Comparison of ENCODE assay signal across 9 mouse cellular contexts in the genomic region with DNA sequence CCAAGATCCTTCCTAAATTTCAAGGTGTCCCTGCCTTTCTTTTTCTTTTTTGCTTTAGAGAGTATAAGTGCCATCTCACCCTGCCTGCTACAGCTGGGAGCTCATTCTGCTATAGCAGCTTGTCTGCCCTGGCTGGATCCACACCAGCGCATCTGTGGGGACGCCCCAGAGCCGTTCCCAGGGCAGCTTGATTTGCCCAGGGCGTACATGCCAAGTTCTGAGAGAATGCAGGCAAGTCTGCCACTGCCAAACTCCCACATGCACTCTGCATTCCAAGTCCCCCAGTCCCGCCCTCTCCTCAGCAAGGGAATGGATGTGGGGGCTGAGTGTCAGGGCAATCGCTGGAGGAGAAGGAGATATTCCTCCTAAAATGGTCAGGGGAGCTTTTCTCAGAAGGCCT. TPM values are rescaled to one million over a fixed set of nuclear protein-coding genes. Genes with fewer than 3 reads are reported as not detected.
DNase-seq lines count a peak whose midpoint lies in the region; ATAC-seq lines count a peak whose summit lies in the region.
"Had no signal": no experiment of that assay in that cellular context is flagged by ENCODE, and none has a peak within 500 bp of the region (broad histone marks: within the 10 kb centered on the region; RNA-seq: fewer than 3 reads in every experiment).

No protein-coding gene starts in this region.

- 65% methylated on average over 6 of the region's 6 CpGs for WGBS in hindbrain, embryonic 13.5 days
- 69% methylated on average over 6 of the region's 6 CpGs for whole genome bisulfite sequencing in hindbrain, embryonic 10.5 days
- 27% methylated on average over 6 of the region's 6 CpGs for WGBS in heart, embryonic 15.5 days

- H3K9me3 ChIP-seq in hindbrain, embryonic 13.5 days = no peaks in the 10 kb centered on the region; the same call in 1 of the 2 replicates
- no peaks in the 10 kb centered on the region for H3K9me3 ChIP-seq in hindbrain, embryonic 10.5 days
- no peaks in the 10 kb centered on the region for H3K9me3 ChIP-seq in heart, embryonic 15.5 days (replicated peaks)
- H3K9me3 ChIP-seq: liver, embryonic 15.5 days had no signal

- H3K9ac ChIP-seq in hindbrain, embryonic 13.5 days = no peak overlapping the region
- 0 out of 2 replicates have a peak overlapping the region, but pooled peaks have one; percentile 18 for H3K9ac ChIP-seq in heart, embryonic 15.5 days
- H3K9ac ChIP-seq: liver, embryonic 15.5 days had no signal

- 0 out of 2 replicates have a peak, but pooled peaks have one; percentile 59 for ATAC-seq in hindbrain, embryonic 13.5 days (ENCODE audit: low FRiP score)
- peak; percentile 66; the same call in 1 of the 2 replicates for ATAC-seq in heart, embryonic 15.5 days (replicated peaks; ENCODE audit: insufficient number of reproducible peaks, insufficient read depth, low FRiP score, low read depth)

- peaks cover 15% of the 10 kb centered on the region for H3K4me1 ChIP-seq in hindbrain, embryonic 13.5 days (replicated peaks)
- no peaks in the 10 kb centered on the region for H3K4me1 ChIP-seq in hindbrain, embryonic 10.5 days (replicated peaks)
- peaks cover 21% of the 10 kb centered on the region for H3K4me1 ChIP-seq in heart, embryonic 15.5 days (replicated peaks)
- H3K4me1 ChIP-seq: liver, embryonic 15.5 days had no signal

- no peaks in the 10 kb centered on the region for H3K27me3 ChIP-seq in hindbrain, embryonic 13.5 days
- H3K27me3 ChIP-seq in hindbrain, embryonic 10.5 days (ENCODE audit: insufficient read depth, poor library complexity, severe bottlenecking) = 0 out of 2 replicates have a peak, but pooled peaks cover 3% of the 10 kb centered on the region
- H3K27me3 ChIP-seq in heart, embryonic 15.5 days = no peaks in the 10 kb centered on the region; the same call in 1 of the 2 replicates
- H3K27me3 ChIP-seq: liver, embryonic 15.5 days had no signal

- no peak overlapping the region for H3K4me3 ChIP-seq in hindbrain, embryonic 13.5 days
- H3K4me3 ChIP-seq in hindbrain, embryonic 10.5 days = no peak overlapping the region
- H3K4me3 ChIP-seq in heart, embryonic 15.5 days = no peak overlapping the region
- H3K4me3 ChIP-seq: liver, embryonic 15.5 days had no signal

- intact Hi-C loops in left cerebral cortex, postnatal 10 days (cut with DNase I) = no loop called here

- H3K4me2 ChIP-seq in hindbrain, embryonic 13.5 days = no peak overlapping the region
- H3K4me2 ChIP-seq in heart, embryonic 15.5 days = no peak overlapping the region; the same call in 1 of the 2 replicates
- H3K4me2 ChIP-seq: liver, embryonic 15.5 days had no signal

- DNase-seq in hindbrain, embryonic 10.5 days (ENCODE audit: low spot score) = no peak
- DNase-seq in brain, adult 2 months (ENCODE audit: low read depth, low spot score) = peak; percentile 91
- DNase-seq in left cerebral cortex, postnatal 10 days (ENCODE audit: extremely low spot score in 1 of 2, low spot score in 2 of 2) = peak; percentile 69 to 75
- peak; percentile 52 for DNase-seq in right cerebral cortex, postnatal 4 days
- DNase-seq in adrenal gland, postnatal 36 days = no peak
- DNase-seq in thymus, postnatal 10 days (ENCODE audit: low spot score in 2 of 2) = no peak

- H3K27ac ChIP-seq in hindbrain, embryonic 13.5 days = no peak overlapping the region
- H3K27ac ChIP-seq in hindbrain, embryonic 10.5 days = no peak overlapping the region
- H3K27ac ChIP-seq in heart, embryonic 15.5 days = peak overlapping the region; percentile 42
- H3K27ac ChIP-seq: liver, embryonic 15.5 days had no signal

- no peaks in the 10 kb centered on the region for H3K36me3 ChIP-seq in hindbrain, embryonic 13.5 days
- H3K36me3 ChIP-seq in hindbrain, embryonic 10.5 days = no peaks in the 10 kb centered on the region
- no peaks in the 10 kb centered on the region for H3K36me3 ChIP-seq in heart, embryonic 15.5 days
- H3K36me3 ChIP-seq: liver, embryonic 15.5 days had no signal

RNA-seq across cellular contexts. Expression of gene Col15a1, which starts 19.8 kb away (rescaled TPM):
- polyA plus RNA-seq in hindbrain, embryonic 13.5 days (2015; fragmentation: Nextera tagmentation; extraction: Ambion mirVana) = 2.9 and 3.7 TPM in 2 replicates
- 4.7 and 6.4 TPM in 2 replicates for polyA plus RNA-seq in hindbrain, embryonic 10.5 days (2016; fragmentation: Nextera tagmentation; extraction: Ambion mirVana)
- polyA plus RNA-seq in heart, embryonic 15.5 days (2015; fragmentation: Nextera tagmentation; extraction: Ambion mirVana) = 12.9 and 15.0 TPM in 2 replicates
- 10 to 100 TPM; 10.4 to 13.8 TPM for total RNA-seq in left cerebral cortex, postnatal 10 days (2021)
- total RNA-seq in adrenal gland, postnatal 36 days (2021) = 10 to 100 TPM; 27.5 to 80.0 TPM

Comparison
In these comparisons a context has a peak if more than half of its experiments do, and no peak if none do; other contexts are left out.
1. DNase-seq: peak in brain, adult 2 months (single experiment), left cerebral cortex, postnatal 10 days (2 of 2) and right cerebral cortex, postnatal 4 days (single experiment); none in hindbrain, embryonic 10.5 days (single experiment), adrenal gland, postnatal 36 days (0 of 2) and thymus, postnatal 10 days (0 of 2).